Mouse (Mus musculus) lung, embryonic 14.5 days (tissue): ENCODE measurements around the gene Cpa3. TPM values are rescaled to one million over a fixed set of nuclear protein-coding genes. Genes with fewer than 3 reads are reported as not detected.

Source experiments
- ATAC-seq: fragments of 200-750 bp; cut with Nextera tagmentation; 2 replicates; pipeline ENCODE4 v1.8.0; 2017; ENCODE audit warnings: mild to moderate bottlenecking, moderate TSS enrichment, moderate library complexity; ENCODE audit not compliant: insufficient read depth
- DNase-seq: peaks from one replicate; pipeline ENCODE4 v3.0.0-alpha.2; 2015
- H3K27ac ChIP-seq: fragments of 300-500 bp; sonication (generic); 2 replicates; pipeline ENCODE4 v1.5.1; 2014; ENCODE audit warnings: low read depth, mild to moderate bottlenecking, moderate library complexity
- H3K27me3 ChIP-seq: fragments of 300-500 bp; sonication (generic); 2 replicates; pipeline ENCODE4 v1.6.1; 2014; ENCODE audit warnings: low read length, control low read depth; ENCODE audit not compliant: insufficient read depth
- H3K36me3 ChIP-seq: fragments of 300-500 bp; sonication (generic); 2 replicates; pipeline ENCODE4 v1.6.1; 2014; ENCODE audit warnings: control low read depth; ENCODE audit not compliant: insufficient read depth
- H3K4me1 ChIP-seq: fragments of 300-500 bp; sonication (generic); 2 replicates; pipeline ENCODE4 v1.6.1; 2014; ENCODE audit warnings: antibody characterized with exemption, control low read depth; ENCODE audit not compliant: insufficient read depth
- H3K4me2 ChIP-seq: fragments of 300-500 bp; sonication (generic); 2 replicates; pipeline ENCODE4 v1.6.1; 2014; ENCODE audit warnings: mild to moderate bottlenecking
- H3K4me3 ChIP-seq: fragments of 300-500 bp; sonication (generic); 2 replicates; pipeline ENCODE4 v1.5.1; 2014; ENCODE audit warnings: low read depth, low read length
- H3K9ac ChIP-seq: fragments of 300-500 bp; sonication (generic); 2 replicates; pipeline ENCODE4 v1.6.1; 2014
- H3K9me3 ChIP-seq: fragments of 300-500 bp; sonication (generic); 2 replicates; pipeline ENCODE4 v1.6.1; 2016; ENCODE audit warnings: low read depth, low read length, control low read depth
- CTCF ChIP-seq: IDR thresholded peaks from 2 replicates; pipeline ENCODE4 v1.5.1; 2016; ENCODE audit warnings: antibody characterized with exemption, low read depth
- WGBS: fragments of 180-500 bp; shearing (Covaris S2); extraction: QIAGEN DNeasy Blood & Tissue Kit; methylation state at CpG from one replicate; pipeline ENCODE4 v1.1.7; 2014; 5-methylcytosine and 5-hydroxymethylcytosine counted together
- polyA plus RNA-seq: library from polyadenylated mRNA; unstranded; fragments of >200 nt; fragmentation: Nextera tagmentation; extraction: Ambion mirVana; gene quantifications from 2 replicates; pipeline ENCODE4 v1.2.1, GENCODE M21; 2014

Gene Cpa3
- polyA plus RNA-seq: 3.3 and 4.4 TPM in 2 replicates

- no peak within 1 kb of the TSS for H3K4me2 ChIP-seq
- no peaks in the 10 kb centered on the region for H3K9me3 ChIP-seq
- H3K4me3 ChIP-seq: no peak within 1 kb of the TSS
- DNase-seq (no peak), ATAC-seq (no peak)
- no peak within 1 kb of the TSS for H3K27ac ChIP-seq
- H3K9ac ChIP-seq: no peak within 1 kb of the TSS
- H3K4me1 ChIP-seq: no peaks in the 10 kb centered on the region
- TF ChIP-seq CTCF: no peak
- 79% methylated on average over 3 of the region's 3 CpGs for WGBS
- H3K27me3 ChIP-seq: no peaks in the 10 kb centered on the region
- no peaks in the 10 kb centered on the region for H3K36me3 ChIP-seq
These were observed at the start of gene Cpa3 for GRCm38 (mm10) chr3:20242050-20242449. Gene Cpa3 (minus strand): TSS chr3:20242181.

GRCm38 (mm10) chr3:20291370-20291769 lies 49.4 kb upstream of the Cpa3 start:
- Histone ChIP-seq H3K9ac (no peak overlapping the region), H3K27ac (no peak overlapping the region), H3K4me2 (no peak overlapping the region), H3K4me1 (no peaks in the 10 kb centered on the region), H3K36me3 (no peaks in the 10 kb centered on the region), H3K4me3 (no peak overlapping the region), H3K27me3 (no peaks in the 10 kb centered on the region), H3K9me3 (no peaks in the 10 kb centered on the region)
- no peak for DNase-seq
- TF ChIP-seq CTCF: no peak
- ATAC-seq: no peak

GRCm38 (mm10) chr3:20288761-20289160 lies 46.8 kb upstream of the Cpa3 start:
- H3K27ac ChIP-seq: no peak overlapping the region
- WGBS: 75% methylated on average over 2 of the region's 2 CpGs

GRCm38 (mm10) chr3:20281796-20282195 lies 39.8 kb upstream of the Cpa3 start:
- DNase-seq (no peak), ATAC-seq (no peak)
- Histone ChIP-seq H3K27me3 (no peaks in the 10 kb centered on the region), H3K4me1 (no peaks in the 10 kb centered on the region), H3K4me3 (no peak overlapping the region), H3K27ac (no peak overlapping the region), H3K9me3 (no peaks in the 10 kb centered on the region), H3K4me2 (no peak overlapping the region), H3K9ac (no peak overlapping the region), H3K36me3 (no peaks in the 10 kb centered on the region)
- WGBS: 55% methylated on average over 1 of the region's 1 CpGs
- no peak for TF ChIP-seq CTCF

More at GRCm38 (mm10) chr3:20288761-20289160, 46.8 kb upstream of the Cpa3 start:
- no peaks in the 10 kb centered on the region for H3K4me1 ChIP-seq
- no peak overlapping the region for H3K9ac ChIP-seq
- ATAC-seq (no peak), DNase-seq (peak; percentile 16)
- no peaks in the 10 kb centered on the region for H3K27me3 ChIP-seq
- no peak for TF ChIP-seq CTCF
- no peaks in the 10 kb centered on the region for H3K36me3 ChIP-seq
- H3K4me3 ChIP-seq: no peak overlapping the region
- no peaks in the 10 kb centered on the region for H3K9me3 ChIP-seq
- H3K4me2 ChIP-seq: no peak overlapping the region

GRCm38 (mm10) chr3:20275633-20276032 lies 33.7 kb upstream of the Cpa3 start, which contains the start of gene Cpb1:
Gene Cpb1 (minus strand): TSS chr3:20275733.
- no peak for ATAC-seq
- WGBS: 81% methylated on average over 3 of the region's 3 CpGs
- no peak for TF ChIP-seq CTCF

GRCm38 (mm10) chr3:20254566-20255479 lies 12.8 kb upstream of the Cpa3 start:
- no peaks in the 10 kb centered on the region for H3K9me3 ChIP-seq
- peak overlapping the region; percentile 6; the same call in 1 of the 2 replicates for H3K27ac ChIP-seq
- no peaks in the 10 kb centered on the region for H3K4me1 ChIP-seq
- ATAC-seq (peak; percentile 88), DNase-seq (peak; percentile 77)
- no peaks in the 10 kb centered on the region for H3K36me3 ChIP-seq
- no peak overlapping the region for H3K9ac ChIP-seq
- H3K4me2 ChIP-seq: no peak overlapping the region
- H3K27me3 ChIP-seq: no peaks in the 10 kb centered on the region
- no peak overlapping the region for H3K4me3 ChIP-seq
- 14% methylated on average over 9 of the region's 9 CpGs for WGBS
- peak; percentile 71 for TF ChIP-seq CTCF

More at GRCm38 (mm10) chr3:20275633-20276032, 33.7 kb upstream of the Cpa3 start, which contains the start of gene Cpb1:
- Histone ChIP-seq H3K4me1 (no peaks in the 10 kb centered on the region), H3K27me3 (no peaks in the 10 kb centered on the region), H3K9me3 (no peaks in the 10 kb centered on the region), H3K4me3 (no peak within 1 kb of the TSS), H3K4me2 (no peak within 1 kb of the TSS), H3K27ac (no peak within 1 kb of the TSS), H3K9ac (no peak within 1 kb of the TSS), H3K36me3 (no peaks in the 10 kb centered on the region)
- DNase-seq: no peak

GRCm38 (mm10) chr3:20243913-20244312 lies 1.9 kb upstream of the Cpa3 start:
- no peak overlapping the region for H3K27ac ChIP-seq
- WGBS: 57% methylated on average over 1 of the region's 1 CpGs
- no peak for ATAC-seq
- H3K27me3 ChIP-seq: no peaks in the 10 kb centered on the region
- H3K36me3 ChIP-seq: no peaks in the 10 kb centered on the region
- H3K4me2 ChIP-seq: no peak overlapping the region
- no peak for TF ChIP-seq CTCF
- H3K9me3 ChIP-seq: no peaks in the 10 kb centered on the region
- no peak overlapping the region for H3K4me3 ChIP-seq
- no peaks in the 10 kb centered on the region for H3K4me1 ChIP-seq
- H3K9ac ChIP-seq: no peak overlapping the region
- DNase-seq: no peak
